Mouse (Mus musculus) kidney, postnatal 0 days (tissue): ENCODE data around the gene Plac9b. TPM values are rescaled to one million over a fixed set of nuclear protein-coding genes. Genes with fewer than 3 reads are reported as not detected.
"Not testable (repeated sequence)": the region's sequence is repeated elsewhere in the genome, so short reads cannot be mapped to it uniquely, and the experiment has no call there.

Experiments used
- ATAC-seq: fragments of 200-750 bp; cut with Nextera tagmentation; replicated peaks from 2 replicates; pipeline ENCODE4 v1.8.0; 2017; ENCODE audit warnings: low read depth, moderate number of reproducible peaks, moderate TSS enrichment, moderate library complexity; ENCODE audit not compliant: low FRiP score
- DNase-seq: peaks from one replicate; pipeline ENCODE4 v3.0.0-alpha.2; 2016; ENCODE audit warnings: low spot score
- H3K27ac ChIP-seq: fragments of 300-500 bp; sonication (generic); 2 replicates; pipeline ENCODE4 v1.5.1; 2014; ENCODE audit warnings: mild to moderate bottlenecking
- H3K27me3 ChIP-seq: fragments of 300-500 bp; sonication (generic); 2 replicates; pipeline ENCODE4 v1.6.1; 2014; ENCODE audit warnings: low read length, mixed read lengths; ENCODE audit not compliant: insufficient read depth
- H3K36me3 ChIP-seq: fragments of 300-500 bp; sonication (generic); 2 replicates; pipeline ENCODE4 v1.6.1; 2014; ENCODE audit warnings: low read length, mixed read lengths; ENCODE audit not compliant: insufficient read depth
- H3K4me1 ChIP-seq: fragments of 300-500 bp; sonication (generic); replicated peaks from 2 replicates; pipeline ENCODE4 v1.6.1; 2014; ENCODE audit warnings: antibody characterized with exemption, low read length, mixed read lengths; ENCODE audit not compliant: insufficient read depth
- H3K4me2 ChIP-seq: fragments of 300-500 bp; sonication (generic); 2 replicates; pipeline ENCODE4 v1.6.1; 2014; ENCODE audit warnings: mild to moderate bottlenecking, low read length, moderate library complexity, mixed read lengths
- H3K4me3 ChIP-seq: fragments of 300-500 bp; sonication (generic); replicated peaks from 2 replicates; pipeline ENCODE4 v1.5.1; 2014; ENCODE audit warnings: low read depth, low read length
- H3K9ac ChIP-seq: fragments of 300-500 bp; sonication (generic); 2 replicates; pipeline ENCODE4 v1.6.1; 2014; ENCODE audit warnings: low read depth, low read length
- H3K9me3 ChIP-seq: fragments of 300-500 bp; sonication (generic); replicated peaks from 2 replicates; pipeline ENCODE4 v1.6.1; 2016; ENCODE audit warnings: low read length, inconsistent platforms, mixed read lengths
- WGBS: fragments of 180-500 bp; shearing (Covaris S2); extraction: QIAGEN DNeasy Blood & Tissue Kit; methylation state at CpG from one replicate; pipeline ENCODE4 v1.1.7; 2014; 5-methylcytosine and 5-hydroxymethylcytosine counted together
- polyA plus RNA-seq: library from polyadenylated mRNA; unstranded; fragments of >200 nt; fragmentation: Nextera tagmentation; extraction: Ambion mirVana; gene quantifications from 2 replicates; pipeline ENCODE4 v1.2.1, GENCODE M21; 2015

Gene Plac9b
- polyA plus RNA-seq = 61.2 and 68.2 TPM in 2 replicates

- H3K27me3 ChIP-seq, H3K36me3 ChIP-seq, ATAC-seq, H3K4me1 ChIP-seq, H3K4me2 ChIP-seq, H3K4me3 ChIP-seq, H3K9me3 ChIP-seq, H3K27ac ChIP-seq, H3K9ac ChIP-seq, DNase-seq: not testable (repeated sequence)
- no CpG with 5 or more reads among the region's 10 CpGs for WGBS
These were observed at the start of gene Plac9b for GRCm38 (mm10) chr14:26182380-26182779. Plac9b (minus strand) TSS chr14:26182480.

GRCm38 (mm10) chr14:26216233-26217000, 34.1 kb upstream of the Plac9b start:
- not testable (repeated sequence) for H3K27ac ChIP-seq, H3K9me3 ChIP-seq, H3K4me2 ChIP-seq, H3K9ac ChIP-seq, H3K4me3 ChIP-seq, H3K27me3 ChIP-seq, DNase-seq, H3K4me1 ChIP-seq, H3K36me3 ChIP-seq, ATAC-seq
- no CpG with 5 or more reads among the region's 5 CpGs for WGBS

GRCm38 (mm10) chr14:26206926-26207247, 24.6 kb upstream of the Plac9b start, which contains the start of gene Tmem254b:
Tmem254b (minus strand) TSS chr14:26207041.
- H3K4me1 ChIP-seq, H3K27me3 ChIP-seq, H3K4me3 ChIP-seq, H3K9ac ChIP-seq, H3K27ac ChIP-seq, H3K4me2 ChIP-seq, H3K36me3 ChIP-seq, DNase-seq, H3K9me3 ChIP-seq: not testable (repeated sequence)
- no CpG with 5 or more reads among the region's 10 CpGs for WGBS
- peak; percentile 78 for ATAC-seq

GRCm38 (mm10) chr14:26206197-26206925, 24.1 kb upstream of the Plac9b start:
- WGBS = no CpG with 5 or more reads among the region's 44 CpGs
- not testable (repeated sequence) for H3K9me3 ChIP-seq
- ATAC-seq = peak; percentile 83

GRCm38 (mm10) chr14:26197851-26198250, 15.6 kb upstream of the Plac9b start:
- not testable (repeated sequence) for H3K9ac ChIP-seq, H3K27me3 ChIP-seq, H3K9me3 ChIP-seq, H3K4me2 ChIP-seq, H3K4me3 ChIP-seq, H3K4me1 ChIP-seq, ATAC-seq, H3K36me3 ChIP-seq, DNase-seq, H3K27ac ChIP-seq
- WGBS = no CpG with 5 or more reads among the region's 3 CpGs

More at GRCm38 (mm10) chr14:26206197-26206925, 24.1 kb upstream of the Plac9b start:
- not testable (repeated sequence) for H3K27ac ChIP-seq, H3K9ac ChIP-seq, H3K4me2 ChIP-seq, DNase-seq, H3K4me3 ChIP-seq, H3K4me1 ChIP-seq, H3K27me3 ChIP-seq, H3K36me3 ChIP-seq

DNA sequence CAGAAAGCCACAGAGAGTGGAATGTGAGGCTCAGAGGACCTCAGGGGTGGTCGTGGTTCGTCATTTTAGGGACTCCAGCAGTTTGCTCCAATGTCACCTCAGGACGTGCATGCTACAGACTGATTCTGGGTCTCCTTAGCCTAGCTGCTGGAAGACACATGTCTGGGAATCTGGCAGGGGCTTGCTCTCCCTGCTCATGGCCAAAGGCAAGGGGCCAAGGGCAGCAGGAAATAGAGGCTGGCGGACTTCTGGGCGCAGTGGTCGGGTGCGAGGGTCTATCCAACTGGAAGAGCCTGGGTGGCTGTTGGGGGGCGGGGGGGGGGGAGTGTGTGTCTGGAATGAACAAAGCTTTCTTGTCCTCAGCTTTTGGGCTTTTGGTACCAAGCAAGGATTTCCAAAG, 6.1 kb upstream of the Plac9b start:
- H3K4me1 ChIP-seq, H3K4me3 ChIP-seq, DNase-seq, H3K27me3 ChIP-seq, H3K4me2 ChIP-seq, H3K27ac ChIP-seq, ATAC-seq, H3K9ac ChIP-seq, H3K36me3 ChIP-seq, H3K9me3 ChIP-seq: not testable (repeated sequence)
- no CpG with 5 or more reads among the region's 8 CpGs for WGBS

GRCm38 (mm10) chr14:26186638-26187037, 4.4 kb upstream of the Plac9b start:
- no CpG with 5 or more reads among the region's 9 CpGs for WGBS
- not testable (repeated sequence) for H3K9ac ChIP-seq, H3K27ac ChIP-seq, H3K27me3 ChIP-seq, ATAC-seq, H3K4me2 ChIP-seq, DNase-seq, H3K9me3 ChIP-seq, H3K4me3 ChIP-seq, H3K36me3 ChIP-seq, H3K4me1 ChIP-seq

DNA sequence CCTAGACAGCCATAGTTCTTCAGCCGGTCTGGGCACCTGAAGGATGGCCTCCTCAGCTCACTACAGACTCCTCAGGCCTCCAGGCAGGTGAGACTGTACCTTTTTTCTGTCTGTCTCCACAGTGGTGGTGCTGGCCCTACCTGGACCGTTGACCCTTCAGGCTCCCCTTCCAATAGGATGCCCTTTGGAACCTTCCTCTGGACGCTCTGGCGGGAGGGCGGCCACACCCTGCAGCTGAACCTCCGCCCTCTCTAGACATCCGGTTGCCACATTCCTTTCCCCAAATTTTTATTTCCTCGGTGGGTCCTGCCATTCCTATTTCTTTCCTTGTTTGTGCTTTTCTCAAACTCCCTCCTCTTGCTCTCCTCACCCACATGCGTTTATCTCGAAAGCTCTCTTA, 620 bp downstream of the Plac9b start:
- H3K4me2 ChIP-seq, H3K27me3 ChIP-seq, H3K9me3 ChIP-seq, H3K4me1 ChIP-seq, DNase-seq, H3K36me3 ChIP-seq, H3K27ac ChIP-seq, H3K4me3 ChIP-seq, H3K9ac ChIP-seq, ATAC-seq: not testable (repeated sequence)
- WGBS = no CpG with 5 or more reads among the region's 10 CpGs

DNA sequence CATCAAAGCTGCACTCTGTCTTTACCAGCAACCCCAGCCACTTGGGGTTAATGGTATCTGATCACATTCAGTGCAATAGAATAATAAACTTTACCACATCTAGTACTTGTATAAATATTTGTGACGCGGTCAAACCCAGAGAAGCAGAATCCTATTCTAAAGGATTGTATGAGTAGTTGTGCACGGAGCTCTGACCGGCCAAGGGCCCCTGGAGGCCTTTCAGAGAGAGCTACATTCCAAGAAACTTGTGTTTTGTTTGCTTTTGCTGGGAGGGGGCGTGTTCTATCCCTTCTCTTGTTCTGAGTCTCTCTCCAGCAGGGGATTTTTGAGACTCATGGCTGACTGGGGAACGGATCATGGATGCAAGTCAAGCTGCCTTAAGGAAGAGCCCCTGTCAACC, 7.3 kb downstream of the Plac9b start:
- not testable (repeated sequence) for H3K9me3 ChIP-seq, H3K9ac ChIP-seq, H3K4me1 ChIP-seq, H3K27me3 ChIP-seq, H3K4me2 ChIP-seq, H3K36me3 ChIP-seq, DNase-seq, H3K27ac ChIP-seq, ATAC-seq, H3K4me3 ChIP-seq
- no CpG with 5 or more reads among the region's 6 CpGs for WGBS
